Mouse (Mus musculus): ENCODE data around the gene Ebpl. TPM values are rescaled to one million over a fixed set of nuclear protein-coding genes. Genes with fewer than 3 reads are reported as not detected.

Ebpl gene
- 9.2 and 10.1 TPM in 2 replicates for polyA plus RNA-seq (2014; fragmentation: Nextera tagmentation; extraction: Ambion mirVana)

- Histone ChIP-seq H3K9me3 (ENCODE audit: control insufficient read depth, low read depth, low read length) (no peaks in the 10 kb centered on the region), H3K4me2 (replicated peaks; ENCODE audit: low read depth, low read length) (peak within 1 kb of the TSS; percentile 53), H3K9ac (replicated peaks; ENCODE audit: low read depth, low read length) (peak within 1 kb of the TSS; percentile 31; the same call in 1 of the 2 replicates), H3K4me1 (ENCODE audit: control insufficient read depth, insufficient read depth, low read length) (peaks cover 5% of the 10 kb centered on the region; the same call in 1 of the 2 replicates), H3K27me3 (ENCODE audit: control insufficient read depth, insufficient read depth, low read length) (no peaks in the 10 kb centered on the region), H3K4me3 (ENCODE audit: low read depth, low read length) (peak within 1 kb of the TSS; percentile 64), H3K27ac (ENCODE audit: low read length) (peak within 1 kb of the TSS; percentile 72), H3K36me3 (ENCODE audit: control insufficient read depth, insufficient read depth, low read length) (no peaks in the 10 kb centered on the region; the same call in 1 of the 2 replicates)
- WGBS = under 1% methylated on average over 40 of the region's 40 CpGs
- ATAC-seq (ENCODE audit: insufficient number of reproducible peaks, insufficient read depth, low FRiP score, low read depth) = peak; percentile 91
Observed at GRCm38 (mm10) chr14:61360131-61360980, at the start of gene Ebpl. TSS of gene Ebpl (minus strand) at chr14:61360439.

- WGBS = 59% methylated on average over 2 of the region's 2 CpGs
Observed at GRCm38 (mm10) chr14:61410020-61410419, 49.8 kb upstream of the Ebpl start.

GRCm38 (mm10) chr14:61407055-61407454, 46.8 kb upstream of the Ebpl start:
- no peak overlapping the region for H3K4me2 ChIP-seq (replicated peaks; ENCODE audit: low read depth, low read length)
- H3K4me1 ChIP-seq (ENCODE audit: control insufficient read depth, insufficient read depth, low read length) = no peaks in the 10 kb centered on the region
- H3K36me3 ChIP-seq (ENCODE audit: control insufficient read depth, insufficient read depth, low read length) = no peaks in the 10 kb centered on the region; the same call in 1 of the 2 replicates
- no peak overlapping the region for H3K9ac ChIP-seq (replicated peaks; ENCODE audit: low read depth, low read length)
- no peaks in the 10 kb centered on the region for H3K9me3 ChIP-seq (ENCODE audit: control insufficient read depth, low read depth, low read length)
- ATAC-seq (ENCODE audit: insufficient number of reproducible peaks, insufficient read depth, low FRiP score, low read depth) = no peak
- H3K27me3 ChIP-seq (ENCODE audit: control insufficient read depth, insufficient read depth, low read length) = no peaks in the 10 kb centered on the region
- H3K27ac ChIP-seq (ENCODE audit: low read length) = no peak overlapping the region
- 96% methylated on average over 3 of the region's 3 CpGs for WGBS
- no peak overlapping the region for H3K4me3 ChIP-seq (ENCODE audit: low read depth, low read length)

More at GRCm38 (mm10) chr14:61410020-61410419, 49.8 kb upstream of the Ebpl start:
- no peak overlapping the region for H3K27ac ChIP-seq (ENCODE audit: low read length)
- no peak overlapping the region for H3K9ac ChIP-seq (replicated peaks; ENCODE audit: low read depth, low read length)
- H3K27me3 ChIP-seq (ENCODE audit: control insufficient read depth, insufficient read depth, low read length) = no peaks in the 10 kb centered on the region
- no peak for ATAC-seq (ENCODE audit: insufficient number of reproducible peaks, insufficient read depth, low FRiP score, low read depth)
- no peaks in the 10 kb centered on the region for H3K36me3 ChIP-seq (ENCODE audit: control insufficient read depth, insufficient read depth, low read length)
- H3K4me1 ChIP-seq (ENCODE audit: control insufficient read depth, insufficient read depth, low read length) = no peaks in the 10 kb centered on the region
- H3K9me3 ChIP-seq (ENCODE audit: control insufficient read depth, low read depth, low read length) = no peaks in the 10 kb centered on the region
- H3K4me2 ChIP-seq (replicated peaks; ENCODE audit: low read depth, low read length) = no peak overlapping the region
- H3K4me3 ChIP-seq (ENCODE audit: low read depth, low read length) = no peak overlapping the region

- Histone ChIP-seq H3K27me3 (ENCODE audit: control insufficient read depth, insufficient read depth, low read length) (no peaks in the 10 kb centered on the region), H3K9me3 (ENCODE audit: control insufficient read depth, low read depth, low read length) (no peaks in the 10 kb centered on the region), H3K9ac (replicated peaks; ENCODE audit: low read depth, low read length) (no peak overlapping the region), H3K4me2 (replicated peaks; ENCODE audit: low read depth, low read length) (no peak overlapping the region), H3K27ac (ENCODE audit: low read length) (no peak overlapping the region), H3K36me3 (ENCODE audit: control insufficient read depth, insufficient read depth, low read length) (no peaks in the 10 kb centered on the region; the same call in 1 of the 2 replicates), H3K4me1 (ENCODE audit: control insufficient read depth, insufficient read depth, low read length) (no peaks in the 10 kb centered on the region), H3K4me3 (ENCODE audit: low read depth, low read length) (no peak overlapping the region)
- no peak for ATAC-seq (ENCODE audit: insufficient number of reproducible peaks, insufficient read depth, low FRiP score, low read depth)
Observed at GRCm38 (mm10) chr14:61405761-61406160, 45.5 kb upstream of the Ebpl start.

GRCm38 (mm10) chr14:61404941-61405340, 44.7 kb upstream of the Ebpl start:
- Histone ChIP-seq H3K36me3 (ENCODE audit: control insufficient read depth, insufficient read depth, low read length) (no peaks in the 10 kb centered on the region; the same call in 1 of the 2 replicates), H3K27me3 (ENCODE audit: control insufficient read depth, insufficient read depth, low read length) (no peaks in the 10 kb centered on the region), H3K4me3 (ENCODE audit: low read depth, low read length) (no peak overlapping the region), H3K4me2 (replicated peaks; ENCODE audit: low read depth, low read length) (no peak overlapping the region), H3K9ac (replicated peaks; ENCODE audit: low read depth, low read length) (no peak overlapping the region), H3K4me1 (ENCODE audit: control insufficient read depth, insufficient read depth, low read length) (no peaks in the 10 kb centered on the region), H3K27ac (ENCODE audit: low read length) (no peak overlapping the region), H3K9me3 (ENCODE audit: control insufficient read depth, low read depth, low read length) (no peaks in the 10 kb centered on the region)
- WGBS = 85% methylated on average over 3 of the region's 3 CpGs
- ATAC-seq (ENCODE audit: insufficient number of reproducible peaks, insufficient read depth, low FRiP score, low read depth) = no peak

- no peaks in the 10 kb centered on the region for H3K27me3 ChIP-seq (ENCODE audit: control insufficient read depth, insufficient read depth, low read length)
- H3K9ac ChIP-seq (replicated peaks; ENCODE audit: low read depth, low read length) = no peak overlapping the region
- H3K4me1 ChIP-seq (ENCODE audit: control insufficient read depth, insufficient read depth, low read length) = no peaks in the 10 kb centered on the region
- no peak overlapping the region for H3K4me2 ChIP-seq (replicated peaks; ENCODE audit: low read depth, low read length)
- 82% methylated on average over 6 of the region's 6 CpGs for WGBS
- H3K9me3 ChIP-seq (ENCODE audit: control insufficient read depth, low read depth, low read length) = no peaks in the 10 kb centered on the region
- H3K4me3 ChIP-seq (ENCODE audit: low read depth, low read length) = no peak overlapping the region
- H3K27ac ChIP-seq (ENCODE audit: low read length) = no peak overlapping the region
- no peak for ATAC-seq (ENCODE audit: insufficient number of reproducible peaks, insufficient read depth, low FRiP score, low read depth)
- peaks cover 15% of the 10 kb centered on the region; the same call in 1 of the 2 replicates for H3K36me3 ChIP-seq (ENCODE audit: control insufficient read depth, insufficient read depth, low read length)
Observed at GRCm38 (mm10) chr14:61394745-61395144, 34.5 kb upstream of the Ebpl start.

GRCm38 (mm10) chr14:61390586-61390985, 30.3 kb upstream of the Ebpl start:
- WGBS = 75% methylated on average over 3 of the region's 3 CpGs
- H3K4me3 ChIP-seq (ENCODE audit: low read depth, low read length) = no peak overlapping the region

GRCm38 (mm10) chr14:61367290-61367689, 7.1 kb upstream of the Ebpl start:
- 96% methylated on average over 2 of the region's 2 CpGs for WGBS
- Histone ChIP-seq H3K27ac (ENCODE audit: low read length) (no peak overlapping the region), H3K4me3 (ENCODE audit: low read depth, low read length) (no peak overlapping the region), H3K4me1 (ENCODE audit: control insufficient read depth, insufficient read depth, low read length) (no peaks in the 10 kb centered on the region), H3K36me3 (ENCODE audit: control insufficient read depth, insufficient read depth, low read length) (peaks cover 19% of the 10 kb centered on the region), H3K9ac (replicated peaks; ENCODE audit: low read depth, low read length) (no peak overlapping the region), H3K27me3 (ENCODE audit: control insufficient read depth, insufficient read depth, low read length) (no peaks in the 10 kb centered on the region), H3K9me3 (ENCODE audit: control insufficient read depth, low read depth, low read length) (no peaks in the 10 kb centered on the region), H3K4me2 (replicated peaks; ENCODE audit: low read depth, low read length) (no peak overlapping the region)
- no peak for ATAC-seq (ENCODE audit: insufficient number of reproducible peaks, insufficient read depth, low FRiP score, low read depth)

More at GRCm38 (mm10) chr14:61390586-61390985, 30.3 kb upstream of the Ebpl start:
- H3K4me2 ChIP-seq (replicated peaks; ENCODE audit: low read depth, low read length) = no peak overlapping the region
- H3K9ac ChIP-seq (replicated peaks; ENCODE audit: low read depth, low read length) = no peak overlapping the region
- no peak overlapping the region for H3K27ac ChIP-seq (ENCODE audit: low read length)
- H3K4me1 ChIP-seq (ENCODE audit: control insufficient read depth, insufficient read depth, low read length) = no peaks in the 10 kb centered on the region
- no peaks in the 10 kb centered on the region for H3K9me3 ChIP-seq (ENCODE audit: control insufficient read depth, low read depth, low read length)
- H3K36me3 ChIP-seq (ENCODE audit: control insufficient read depth, insufficient read depth, low read length) = peaks cover 4% of the 10 kb centered on the region; the same call in 1 of the 2 replicates
- no peak for ATAC-seq (ENCODE audit: insufficient number of reproducible peaks, insufficient read depth, low FRiP score, low read depth)
- H3K27me3 ChIP-seq (ENCODE audit: control insufficient read depth, insufficient read depth, low read length) = no peaks in the 10 kb centered on the region
